8 mouse cellular contexts compared by ENCODE assay signal in genomic region chr8:99415076-99415965, GRCm38 (mm10). TPM values are rescaled to one million over a fixed set of nuclear protein-coding genes. Genes with fewer than 3 reads are reported as not detected.
DNase-seq lines count a peak whose midpoint lies in the region; ATAC-seq lines count a peak whose summit lies in the region.

No protein-coding gene starts in this region.

- no peak for DNase-seq in lung, postnatal 36 days
- peak; percentile 41 for DNase-seq in embryo, embryonic 9.5 days (ENCODE audit: extremely low spot score)
- peak; percentile 10 for DNase-seq in heart, postnatal 4 days
- peak; percentile 56 for DNase-seq in limb, embryonic 11.5 days (ENCODE audit: low spot score)
- DNase-seq in right cerebral cortex, adult 18-20 months = peak; percentile 62
- DNase-seq in adrenal gland, postnatal 4 days (ENCODE audit: low spot score in 2 of 2) = no peak

- peak overlapping the region; percentile 93 for H3K4me2 ChIP-seq in lung, embryonic 16.5 days (ENCODE audit: low read depth, low read length)
- H3K4me2 ChIP-seq in limb, embryonic 11.5 days (ENCODE audit: low read depth, severe bottlenecking) = peak overlapping the region; percentile 86

- H3K4me1 ChIP-seq in lung, embryonic 16.5 days (replicated peaks; ENCODE audit: control insufficient read depth, insufficient read depth, low read length) = peaks cover 4% of the 10 kb centered on the region; the same call in 1 of the 2 replicates
- no peaks in the 10 kb centered on the region for H3K4me1 ChIP-seq in limb, embryonic 11.5 days (ENCODE audit: control insufficient read depth, insufficient read depth, low read length)

- no peaks in the 10 kb centered on the region for H3K36me3 ChIP-seq in lung, embryonic 16.5 days (ENCODE audit: control insufficient read depth, insufficient read depth, low read length)
- H3K36me3 ChIP-seq in limb, embryonic 11.5 days (ENCODE audit: control insufficient read depth, insufficient read depth, low read length) = no peaks in the 10 kb centered on the region

- under 1% methylated on average over 48 of the region's 48 CpGs for WGBS in lung, embryonic 16.5 days
- under 1% methylated on average over 48 of the region's 48 CpGs for WGBS in limb, embryonic 11.5 days

- peak overlapping the region; percentile 42 for H3K9ac ChIP-seq in lung, embryonic 16.5 days (ENCODE audit: low read length)
- H3K9ac ChIP-seq in limb, embryonic 11.5 days (ENCODE audit: low read length) = no peak overlapping the region

- H3K9me3 ChIP-seq in lung, embryonic 16.5 days (ENCODE audit: control insufficient read depth, low read length) = no peaks in the 10 kb centered on the region
- no peaks in the 10 kb centered on the region for H3K9me3 ChIP-seq in limb, embryonic 11.5 days (ENCODE audit: control insufficient read depth, low read length)

- H3K27ac ChIP-seq in lung, embryonic 16.5 days (ENCODE audit: low read length) = no peak overlapping the region
- no peak overlapping the region for H3K27ac ChIP-seq in limb, embryonic 11.5 days (replicated peaks; ENCODE audit: low read depth, low read length)

- H3K4me3 ChIP-seq in lung, embryonic 16.5 days (ENCODE audit: low read length) = peak overlapping the region; percentile 58
- H3K4me3 ChIP-seq in limb, embryonic 11.5 days (ENCODE audit: low read depth, low read length) = peak overlapping the region; percentile 42

- ATAC-seq in lung, embryonic 16.5 days (ENCODE audit: low read depth) = peak; percentile 31; the same call in 1 of the 2 replicates
- no peak for ATAC-seq in limb, embryonic 11.5 days (ENCODE audit: insufficient number of reproducible peaks, low FRiP score, low TSS enrichment, low read depth)
- ATAC-seq in megakaryocyte progenitor cell, adult 5-6 weeks (replicated peaks; ENCODE audit: poor library complexity) = no peak

- H3K27me3 ChIP-seq in lung, embryonic 16.5 days (ENCODE audit: control insufficient read depth, insufficient read depth, low read depth, low read length) = peaks cover 27% of the 10 kb centered on the region
- peaks cover 35% of the 10 kb centered on the region for H3K27me3 ChIP-seq in limb, embryonic 11.5 days (ENCODE audit: control insufficient read depth, insufficient read depth, low read length)

RNA-seq across cellular contexts. Expression of gene Cdh8, which starts 0.9 kb away (rescaled TPM):
- 5.3 and 5.8 TPM in 2 replicates for polyA plus RNA-seq in lung, embryonic 16.5 days (2015; fragmentation: Nextera tagmentation; extraction: Ambion mirVana)
- under 1 TPM; 0.56 to 0.91 TPM for total RNA-seq in heart, postnatal 4 days (2021)
- 1.2 TPM in 2 replicates for polyA plus RNA-seq in limb, embryonic 11.5 days (2014; fragmentation: Nextera tagmentation; extraction: Ambion mirVana)
- total RNA-seq in megakaryocyte progenitor cell, adult 5-6 weeks (2015) = not detected in 2 replicates
- not detected in 2 replicates for total RNA-seq in megakaryocyte progenitor cell, adult 5-6 weeks (2017)
- 1 to 10 TPM; 1.0 to 1.7 TPM for total RNA-seq in adrenal gland, postnatal 4 days (2021)

Comparison
In these comparisons a context has a peak if more than half of its experiments do, and no peak if none do; other contexts are left out.
1. DNase-seq: peak in embryo, embryonic 9.5 days (single experiment), heart, postnatal 4 days (single experiment), limb, embryonic 11.5 days (single experiment) and right cerebral cortex, adult 18-20 months (single experiment); none in lung, postnatal 36 days (single experiment) and adrenal gland, postnatal 4 days (0 of 2).